Mouse (Mus musculus) small intestine, adult 2 months (tissue): Measurements from ENCODE around the gene Rad51b.

ENCODE experiments used
- CTCF ChIP-seq: fragments of 200-500 bp; IDR thresholded peaks from 2 replicates; pipeline ENCODE4 v1.5.1; 2012; ENCODE audit warnings: low read depth, mild to moderate bottlenecking, control low read depth, inconsistent platforms, low read length, moderate library complexity, mixed read lengths; ENCODE audit not compliant: insufficient replicate concordance, insufficient read length; ENCODE audit errors: extremely low read depth
- POLR2A ChIP-seq: fragments of 200-500 bp; IDR thresholded peaks from 2 replicates; pipeline ENCODE4 v1.6.1; 2012; ENCODE audit warnings: low read depth, mild to moderate bottlenecking, control low read depth, inconsistent platforms, low read length, moderate library complexity

DNA sequence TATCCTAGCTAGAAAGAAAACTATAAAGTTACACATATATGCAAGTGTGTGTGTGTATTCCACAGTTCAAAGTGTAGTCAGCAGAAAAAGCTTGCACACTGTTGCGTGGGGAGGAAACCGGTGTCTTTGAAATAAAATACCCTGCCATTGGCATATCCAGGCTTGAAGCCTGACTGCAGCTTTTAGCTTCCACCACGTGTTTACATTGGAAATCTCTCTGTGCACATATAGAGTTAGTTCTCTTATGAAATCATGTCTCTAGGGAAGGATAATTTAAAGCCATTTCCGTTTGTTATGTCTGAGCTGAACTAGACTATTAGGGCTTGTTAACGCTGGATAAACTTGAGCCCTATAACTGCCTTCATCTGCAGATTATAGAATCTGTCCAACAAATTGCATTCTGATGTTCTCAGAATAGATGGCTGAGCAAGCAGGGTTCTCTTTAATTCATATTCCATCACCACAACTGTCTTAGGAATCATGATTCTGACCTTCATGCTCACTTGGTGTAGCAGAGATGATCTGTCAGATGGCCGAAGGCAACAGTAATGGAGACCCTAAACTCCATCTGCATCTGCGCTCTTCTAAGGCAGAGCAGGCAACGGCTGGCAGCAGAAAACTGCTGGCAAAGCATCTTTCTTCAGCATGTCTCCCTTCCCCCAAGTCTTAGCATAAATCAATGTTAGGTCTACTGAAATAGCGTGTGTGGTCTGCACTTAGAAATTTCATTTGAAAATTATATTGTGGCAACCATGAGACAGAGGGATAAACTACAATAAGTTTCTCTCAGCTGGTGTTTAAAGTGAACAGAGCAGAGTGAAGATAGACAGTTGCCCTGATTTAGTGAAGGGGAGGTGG is 410.7 kb downstream of the Rad51b start:
- TF ChIP-seq CTCF = no peak
- TF ChIP-seq POLR2A = no peak
